Mouse (Mus musculus) brain, embryonic 14.5 days (tissue): ENCODE measurements at regions not wholly inside any gene's neighbourhood (a gene's known extent, or its start where the extent isn't known, plus 50 kb on each side); places are given as distances from the start of the nearest gene placed in this dataset.

Experiments used
- DNase-seq: peaks from one replicate; pipeline ENCODE4 v3.0.0-alpha.2; 2011; ENCODE audit warnings: low read depth
- CTCF ChIP-seq: fragments of 200-500 bp; IDR thresholded peaks from 2 replicates; pipeline ENCODE4 v1.5.1; 2012; ENCODE audit warnings: inconsistent platforms, mild to moderate bottlenecking, moderate library complexity, borderline replicate concordance; ENCODE audit not compliant: insufficient read depth, insufficient read length; ENCODE audit errors: extremely low read depth
- POLR2A ChIP-seq: fragments of 200-500 bp; IDR thresholded peaks from 2 replicates; pipeline ENCODE4 v1.6.1; 2012; ENCODE audit warnings: mild to moderate bottlenecking, inconsistent platforms, borderline replicate concordance; ENCODE audit not compliant: poor library complexity, insufficient read depth, insufficient read length, severe bottlenecking; ENCODE audit errors: extremely low read depth

- DNase-seq = peak; percentile 30
- TF ChIP-seq POLR2A (no peak), CTCF (no peak)
Measured at GRCm38 (mm10) chr11:39298782-39299181, 1396.2 kb downstream of the Mat2b start.

- TF ChIP-seq CTCF (no peak), POLR2A (no peak)
- DNase-seq = peak; percentile 55
Measured at GRCm38 (mm10) chr11:39255425-39255824, 1439.6 kb downstream of the Mat2b start.

- TF ChIP-seq CTCF (no peak), POLR2A (no peak)
- DNase-seq = peak; percentile 76
Measured at GRCm38 (mm10) chr11:39228335-39228734, 1466.7 kb downstream of the Mat2b start.

GRCm38 (mm10) chr11:39224696-39225095 lies 1470.3 kb downstream of the Mat2b start:
- TF ChIP-seq POLR2A (no peak), CTCF (no peak)
- DNase-seq = peak; percentile 32

GRCm38 (mm10) chr11:39223397-39223796 lies 1471.6 kb downstream of the Mat2b start:
- TF ChIP-seq POLR2A (no peak), CTCF (no peak)
- DNase-seq = peak; percentile 30
